Mouse (Mus musculus): ENCODE data around the gene Kcp. TPM values are rescaled to one million over a fixed set of nuclear protein-coding genes. Genes with fewer than 3 reads are reported as not detected.

Gene Kcp
- polyA plus RNA-seq, 1 experiment = 4.9 TPM

GRCm38 (mm10) chr6:29473941-29474691 is 33.6 kb downstream of the Kcp start:
- Histone ChIP-seq H3K27ac (ENCODE audit: insufficient read depth, low read length) (no peak overlapping the region), H3K4me1 (ENCODE audit: control insufficient read depth, insufficient read depth, low read length) (peaks cover under 1% of the 10 kb centered on the region; the same call in 1 of the 2 replicates), H3K4me3 (replicated peaks; ENCODE audit: insufficient read depth, low read depth, low read length) (peak overlapping the region; percentile 42), H3K27me3 (ENCODE audit: control insufficient read depth, insufficient read depth, low read length) (no peaks in the 10 kb centered on the region)
- DNase-seq = peak; percentile 59 to 60
- 8% methylated on average over 33 of the region's 33 CpGs for WGBS
- TF ChIP-seq CTCF (IDR thresholded peaks at IDR 0.05; ENCODE audit: borderline replicate concordance, insufficient read depth, low read depth, low read length) = no peak
- TF ChIP-seq POLR2A (IDR thresholded peaks at IDR 0.05; ENCODE audit: borderline replicate concordance, insufficient read depth, low read length) = no peak

GRCm38 (mm10) chr6:29471137-29471536 is 36.6 kb downstream of the Kcp start, which contains the start of gene Atp6v1fnb:
Gene Atp6v1fnb (plus strand): TSS chr6:29471437.
- no peak for DNase-seq

GRCm38 (mm10) chr6:29468851-29469250 is 38.9 kb downstream of the Kcp start:
- Histone ChIP-seq H3K27ac (ENCODE audit: insufficient read depth, low read length) (no peak overlapping the region), H3K4me3 (replicated peaks; ENCODE audit: insufficient read depth, low read depth, low read length) (no peak overlapping the region), H3K4me1 (ENCODE audit: control insufficient read depth, insufficient read depth, low read length) (peaks cover 3% of the 10 kb centered on the region; the same call in 1 of the 2 replicates), H3K27me3 (ENCODE audit: control insufficient read depth, insufficient read depth, low read length) (no peaks in the 10 kb centered on the region)
- 88% methylated on average over 3 of the region's 3 CpGs for WGBS
- no peak for DNase-seq
- TF ChIP-seq POLR2A (IDR thresholded peaks at IDR 0.05; ENCODE audit: borderline replicate concordance, insufficient read depth, low read length) (no peak), CTCF (IDR thresholded peaks at IDR 0.05; ENCODE audit: borderline replicate concordance, insufficient read depth, low read depth, low read length) (no peak)

More at GRCm38 (mm10) chr6:29471137-29471536, 36.6 kb downstream of the Kcp start, which contains the start of gene Atp6v1fnb:
- 89% methylated on average over 4 of the region's 4 CpGs for WGBS
- H3K27ac ChIP-seq (ENCODE audit: insufficient read depth, low read length) = no peak within 1 kb of the TSS
- no peak for TF ChIP-seq POLR2A (IDR thresholded peaks at IDR 0.05; ENCODE audit: borderline replicate concordance, insufficient read depth, low read length)
- H3K4me1 ChIP-seq (ENCODE audit: control insufficient read depth, insufficient read depth, low read length) = peaks cover 3% of the 10 kb centered on the region; the same call in 1 of the 2 replicates
- no peak within 1 kb of the TSS for H3K4me3 ChIP-seq (replicated peaks; ENCODE audit: insufficient read depth, low read depth, low read length)
- no peaks in the 10 kb centered on the region for H3K27me3 ChIP-seq (ENCODE audit: control insufficient read depth, insufficient read depth, low read length)

- TF ChIP-seq POLR2A (IDR thresholded peaks at IDR 0.05; ENCODE audit: borderline replicate concordance, insufficient read depth, low read length) = peak; percentile 55
- TF ChIP-seq CTCF (IDR thresholded peaks at IDR 0.05; ENCODE audit: borderline replicate concordance, insufficient read depth, low read depth, low read length) = no peak
- Histone ChIP-seq H3K4me1 (ENCODE audit: control insufficient read depth, insufficient read depth, low read length) (peaks cover 3% of the 10 kb centered on the region; the same call in 1 of the 2 replicates), H3K27me3 (ENCODE audit: control insufficient read depth, insufficient read depth, low read length) (no peaks in the 10 kb centered on the region), H3K27ac (ENCODE audit: insufficient read depth, low read length) (peak within 1 kb of the TSS; percentile 31; the same call in 1 of the 2 replicates), H3K4me3 (replicated peaks; ENCODE audit: insufficient read depth, low read depth, low read length) (peak within 1 kb of the TSS; percentile 92)
- peak; percentile 93 to 94 for DNase-seq
- under 1% methylated on average over 39 of the region's 39 CpGs for WGBS
Measured at GRCm38 (mm10) chr6:29467583-29468354, 40.0 kb downstream of the Kcp start, which contains the start of gene Atp6v1f. Gene Atp6v1f (plus strand): TSS chr6:29467718.

GRCm38 (mm10) chr6:29463388-29463787 is 44.4 kb downstream of the Kcp start:
- H3K4me3 ChIP-seq (replicated peaks; ENCODE audit: insufficient read depth, low read depth, low read length) = no peak overlapping the region
- H3K4me1 ChIP-seq (ENCODE audit: control insufficient read depth, insufficient read depth, low read length) = no peaks in the 10 kb centered on the region
- no peak for DNase-seq
- H3K27ac ChIP-seq (ENCODE audit: insufficient read depth, low read length) = no peak overlapping the region
- H3K27me3 ChIP-seq (ENCODE audit: control insufficient read depth, insufficient read depth, low read length) = no peaks in the 10 kb centered on the region
- 73% methylated on average over 3 of the region's 3 CpGs for WGBS
- no peak for TF ChIP-seq POLR2A (IDR thresholded peaks at IDR 0.05; ENCODE audit: borderline replicate concordance, insufficient read depth, low read length)

GRCm38 (mm10) chr6:29461502-29461901 is 46.2 kb downstream of the Kcp start:
- no peak for DNase-seq
- no peak for TF ChIP-seq POLR2A (IDR thresholded peaks at IDR 0.05; ENCODE audit: borderline replicate concordance, insufficient read depth, low read length)
- TF ChIP-seq CTCF (IDR thresholded peaks at IDR 0.05; ENCODE audit: borderline replicate concordance, insufficient read depth, low read depth, low read length) = no peak
- H3K27ac ChIP-seq (ENCODE audit: insufficient read depth, low read length) = no peak overlapping the region
- no peaks in the 10 kb centered on the region for H3K27me3 ChIP-seq (ENCODE audit: control insufficient read depth, insufficient read depth, low read length)
- H3K4me1 ChIP-seq (ENCODE audit: control insufficient read depth, insufficient read depth, low read length) = no peaks in the 10 kb centered on the region
- no peak overlapping the region for H3K4me3 ChIP-seq (replicated peaks; ENCODE audit: insufficient read depth, low read depth, low read length)
- WGBS = 42% methylated on average over 7 of the region's 7 CpGs

- no peaks in the 10 kb centered on the region for H3K4me1 ChIP-seq (ENCODE audit: control insufficient read depth, insufficient read depth, low read length)
- TF ChIP-seq CTCF (IDR thresholded peaks at IDR 0.05; ENCODE audit: borderline replicate concordance, insufficient read depth, low read depth, low read length) (no peak), POLR2A (IDR thresholded peaks at IDR 0.05; ENCODE audit: borderline replicate concordance, insufficient read depth, low read length) (no peak)
- DNase-seq = no peak
- 90% methylated on average over 6 of the region's 6 CpGs for WGBS
- no peaks in the 10 kb centered on the region for H3K27me3 ChIP-seq (ENCODE audit: control insufficient read depth, insufficient read depth, low read length)
- H3K4me3 ChIP-seq (replicated peaks; ENCODE audit: insufficient read depth, low read depth, low read length) = no peak overlapping the region
- no peak overlapping the region for H3K27ac ChIP-seq (ENCODE audit: insufficient read depth, low read length)
Measured at GRCm38 (mm10) chr6:29450667-29451066, 57.1 kb downstream of the Kcp start.
